Mouse (Mus musculus): ENCODE data around the gene Mettl21e.
"Not testable (repeated sequence)": the region's sequence is repeated elsewhere in the genome, so short reads cannot be mapped to it uniquely, and the experiment has no call there.

The Mettl21e gene

GRCm38 (mm10) chr1:44218876-44219275, at the start of gene Mettl21e:
Gene Mettl21e (minus strand): TSS chr1:44218961.
- peak; percentile 39 to 59 for DNase-seq

GRCm38 (mm10) chr1:44240440-44240839, 21.7 kb upstream of the Mettl21e start:
- DNase-seq, result not testable (repeated sequence)

DNA sequence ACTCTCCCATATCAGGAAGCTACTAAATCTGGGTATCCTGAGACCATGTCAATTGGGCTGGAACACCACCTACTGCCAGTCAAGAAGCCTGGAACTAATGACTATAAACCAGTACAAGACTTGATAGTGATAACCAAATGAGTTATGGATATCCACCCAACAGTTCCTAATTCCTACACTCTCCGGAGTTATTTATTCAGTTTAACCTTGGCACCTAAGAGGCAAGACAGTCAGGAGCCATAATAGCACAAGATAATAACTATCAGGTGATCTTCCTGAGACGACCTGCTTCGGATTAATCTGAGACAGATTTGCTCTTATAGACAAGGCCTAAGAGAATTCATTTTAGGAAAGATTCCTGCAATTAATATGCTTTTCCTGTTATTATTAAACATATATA, 21.2 kb upstream of the Mettl21e start:
- no peak for DNase-seq

GRCm38 (mm10) chr1:44237305-44237704, 18.5 kb upstream of the Mettl21e start:
- DNase-seq, result no peak

DNA sequence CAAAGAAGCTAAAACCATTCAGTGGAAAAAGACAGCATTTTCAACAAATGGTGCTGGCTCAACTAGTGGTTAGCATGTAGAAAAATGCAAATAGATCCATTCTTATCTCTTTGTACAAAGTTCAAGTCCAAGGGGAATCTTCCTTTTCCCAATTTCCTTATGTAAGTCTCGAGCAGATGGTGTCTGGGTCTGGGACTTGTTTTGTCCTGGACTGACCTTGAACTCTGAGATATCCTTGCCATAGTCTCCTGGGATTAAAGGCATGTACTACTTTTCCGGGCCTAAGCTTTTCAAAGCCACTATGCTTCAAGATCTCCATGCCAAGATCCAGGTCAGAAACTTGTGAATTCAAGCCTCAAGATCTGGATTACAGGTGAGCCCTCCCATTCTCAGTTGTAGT, 16.6 kb upstream of the Mettl21e start:
- DNase-seq, result no peak

GRCm38 (mm10) chr1:44234531-44234930, 15.8 kb upstream of the Mettl21e start:
- DNase-seq, result not testable (repeated sequence)

GRCm38 (mm10) chr1:44229044-44229443, 10.3 kb upstream of the Mettl21e start:
- DNase-seq, result peak in 1 of 2 experiments; percentile 11

DNA sequence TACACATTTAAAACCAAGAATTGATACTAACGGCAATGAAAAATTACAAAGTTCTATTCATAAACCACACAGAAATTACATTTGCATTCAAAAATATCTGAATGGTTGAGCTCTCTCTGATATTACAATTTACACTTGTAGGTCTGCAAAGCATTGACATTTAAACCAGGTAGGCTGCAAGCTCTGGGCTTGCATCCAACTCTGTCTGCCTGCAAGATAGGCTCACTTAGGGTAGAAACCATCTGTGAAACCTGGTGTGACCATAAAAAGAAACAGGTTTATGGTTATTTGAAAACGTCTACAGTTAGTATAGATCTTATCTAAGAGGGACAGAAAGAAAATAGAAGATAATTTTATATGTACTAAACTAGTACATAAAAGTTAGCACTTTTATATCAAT, 1.6 kb downstream of the Mettl21e start:
- DNase-seq, result no peak

GRCm38 (mm10) chr1:44216352-44217116, 2.2 kb downstream of the Mettl21e start:
- DNase-seq, result peak; percentile 18 to 48

GRCm38 (mm10) chr1:44214443-44214842, 4.3 kb downstream of the Mettl21e start:
- DNase-seq, result no peak

DNA sequence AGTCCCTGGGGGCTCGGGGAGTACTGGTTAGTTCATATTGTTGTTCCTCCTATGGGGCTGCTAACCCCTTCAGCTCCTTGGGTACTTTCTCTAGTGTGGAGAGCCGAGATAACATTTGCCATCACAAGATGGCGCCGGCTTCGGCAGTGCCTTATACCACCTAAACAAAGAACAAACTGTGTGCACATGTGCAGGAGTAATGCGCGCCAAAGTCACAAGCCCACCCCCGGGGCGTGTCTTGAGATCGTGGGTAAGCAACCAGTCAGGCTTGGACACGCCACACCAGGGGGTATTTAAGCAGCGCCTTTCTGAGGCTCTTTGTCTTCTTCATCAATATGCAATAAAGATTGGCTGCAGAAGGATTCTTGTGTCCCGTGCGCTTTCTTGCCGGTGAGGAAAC, 15.9 kb downstream of the Mettl21e start:
- no peak for DNase-seq

GRCm38 (mm10) chr1:44198273-44199171, 20.2 kb downstream of the Mettl21e start:
- DNase-seq, result peak; percentile 23 to 59

- no peak for DNase-seq
Measured at GRCm38 (mm10) chr1:44186396-44186795, 32.4 kb downstream of the Mettl21e start.

GRCm38 (mm10) chr1:44178086-44178485, 40.7 kb downstream of the Mettl21e start:
- DNase-seq, result no peak

DNA sequence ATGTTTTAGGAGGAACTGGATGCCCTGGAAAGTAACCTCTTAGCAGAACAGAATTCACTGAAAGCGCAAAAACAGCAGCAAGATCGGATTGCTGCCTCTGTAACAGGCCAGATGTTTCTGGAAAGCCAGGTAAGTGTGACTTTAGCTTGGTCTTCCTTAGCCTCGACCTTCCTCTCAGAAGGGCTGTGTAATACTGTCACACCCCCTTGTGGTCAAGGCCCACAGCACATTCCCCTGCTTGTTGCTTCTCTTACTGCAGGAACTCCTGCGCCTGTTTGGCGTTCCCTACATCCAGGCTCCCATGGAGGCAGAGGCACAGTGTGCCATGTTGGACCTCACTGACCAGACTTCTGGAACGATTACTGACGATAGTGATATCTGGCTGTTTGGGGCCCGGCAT, 44.9 kb downstream of the Mettl21e start:
- DNase-seq, result no peak

GRCm38 (mm10) chr1:44172656-44173055, 46.1 kb downstream of the Mettl21e start:
- DNase-seq, result no peak

DNA sequence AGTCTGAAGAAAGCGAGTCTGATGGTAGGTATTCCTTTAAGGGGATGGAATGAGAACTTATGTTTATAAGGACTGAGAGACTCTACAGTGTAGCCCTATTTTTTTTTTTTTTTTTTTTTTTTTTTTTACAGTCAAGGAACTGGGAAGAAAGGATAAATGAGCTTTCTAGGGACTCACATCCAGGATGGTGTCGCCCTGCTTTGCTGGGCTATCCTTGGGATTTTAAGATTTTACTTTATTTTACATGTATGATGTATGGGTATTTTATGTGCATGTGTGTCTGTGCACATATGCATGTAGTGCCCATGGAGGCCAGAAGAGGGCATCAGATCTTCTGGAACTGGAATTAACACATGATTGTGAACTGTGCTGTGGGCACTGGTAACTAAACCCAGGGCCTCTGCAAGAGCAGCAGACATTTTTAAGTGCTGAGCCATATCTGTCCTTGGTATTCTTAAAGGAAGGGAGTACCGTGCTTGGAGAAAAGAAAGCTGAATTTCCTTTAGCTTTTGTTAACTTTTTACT, 50.8 kb downstream of the Mettl21e start:
- no peak for DNase-seq

DNA sequence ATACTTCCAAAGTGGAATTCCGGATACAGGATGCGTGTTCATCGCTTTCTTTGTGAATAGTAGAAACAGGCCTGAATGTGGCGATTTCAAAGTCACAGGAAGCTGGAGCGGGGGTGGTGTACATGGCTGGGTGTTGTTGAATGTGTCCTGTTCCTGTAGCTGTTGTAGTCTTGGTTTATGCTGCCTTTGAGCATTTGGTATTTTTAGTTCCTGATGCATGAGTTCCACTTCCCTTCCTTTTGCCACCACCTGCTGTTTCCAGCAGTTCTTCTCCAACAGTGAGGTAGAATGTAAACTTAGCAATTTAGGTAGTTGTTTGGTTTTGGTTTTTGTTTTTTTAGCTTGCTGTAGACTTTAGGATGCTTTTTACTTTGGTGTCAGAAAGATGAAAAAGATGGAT, 56.4 kb downstream of the Mettl21e start:
- DNase-seq, result no peak

DNA sequence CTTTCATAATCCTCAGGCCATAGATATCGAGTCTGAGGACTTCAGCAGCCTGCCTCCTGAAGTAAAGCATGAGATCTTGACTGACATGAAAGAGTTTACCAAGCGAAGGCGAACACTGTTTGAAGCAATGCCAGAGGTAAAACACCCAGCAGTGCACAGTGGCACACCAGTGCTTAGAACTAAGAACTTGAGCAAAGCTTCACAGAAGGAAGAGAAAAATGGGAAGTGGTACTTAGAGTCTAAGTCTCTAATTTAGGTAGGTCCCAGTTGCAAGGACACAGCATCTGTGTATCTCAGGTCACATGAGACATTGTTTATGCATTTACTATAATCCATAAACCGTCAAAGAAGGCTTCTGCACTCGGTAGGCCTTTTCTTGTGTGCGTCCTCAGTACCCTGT, 56.9 kb downstream of the Mettl21e start:
- no peak for DNase-seq

DNA sequence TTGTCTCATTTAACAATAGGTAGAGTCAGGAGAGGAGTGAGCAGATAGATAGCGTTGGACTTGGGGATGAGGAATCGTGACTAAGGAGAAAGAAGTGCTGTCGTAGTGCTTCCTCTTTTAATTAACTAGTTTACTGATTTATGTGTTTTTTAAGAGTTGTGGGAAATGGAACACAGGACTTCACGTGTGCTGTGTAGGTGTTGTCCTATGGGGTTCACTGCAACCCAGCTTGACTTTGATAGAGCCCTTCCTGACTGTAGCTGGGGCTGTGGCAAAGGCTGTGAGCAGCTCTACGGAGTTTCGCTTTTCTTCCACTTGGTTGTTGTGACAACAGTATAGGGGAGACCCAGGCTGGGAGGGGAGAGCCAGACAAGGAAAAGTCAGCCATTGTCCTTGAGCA, 60.4 kb downstream of the Mettl21e start:
- no peak for DNase-seq

DNA sequence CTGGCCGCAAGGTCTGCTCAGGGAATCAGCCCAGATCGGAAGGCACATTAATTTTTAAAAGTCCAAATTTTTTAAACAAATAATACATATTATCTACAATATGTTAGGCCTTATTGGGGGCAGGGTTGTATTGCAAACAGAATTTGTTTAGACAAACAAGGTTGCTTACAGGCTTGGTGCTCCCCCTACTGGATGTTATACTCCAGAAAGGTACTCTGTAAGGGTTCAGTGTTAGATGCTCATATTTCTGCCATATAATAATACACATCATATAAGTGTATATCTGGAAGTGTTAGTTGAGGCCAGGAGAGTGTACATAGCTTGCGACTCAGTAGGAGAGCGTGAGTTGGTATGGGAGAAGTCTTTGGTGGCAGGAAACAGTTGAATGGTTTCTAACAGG, 63.5 kb downstream of the Mettl21e start:
- no peak for DNase-seq
